Mouse (Mus musculus) ovary, postnatal 36 days (tissue): ENCODE measurements at regions not wholly inside any gene's neighbourhood (a gene's known extent, or its start where the extent isn't known, plus 50 kb on each side); places are given as distances from the start of the nearest gene placed in this dataset.

Experiments used
- DNase-seq: peaks from one replicate; pipeline ENCODE4 v3.0.0; 2022; ENCODE audit warnings: low spot score, mixed read lengths

GRCm38 (mm10) chr4:152935484-152935883, 457.8 kb upstream of the Kcnab2 start:
- DNase-seq: no peak

GRCm38 (mm10) chr4:152928422-152928985, 450.8 kb upstream of the Kcnab2 start:
- no peak for DNase-seq

- no peak for DNase-seq
Observed at GRCm38 (mm10) chr4:152920261-152920660, 442.6 kb upstream of the Kcnab2 start.

GRCm38 (mm10) chr4:152919851-152920250, 442.2 kb upstream of the Kcnab2 start:
- DNase-seq: no peak

- no peak for DNase-seq
Observed at GRCm38 (mm10) chr4:152916576-152916975, 438.9 kb upstream of the Kcnab2 start.

- no peak for DNase-seq
Observed at GRCm38 (mm10) chr4:152913497-152913896, 435.8 kb upstream of the Kcnab2 start.

- no peak for DNase-seq
Observed at GRCm38 (mm10) chr4:152912846-152913245, 435.2 kb upstream of the Kcnab2 start.

GRCm38 (mm10) chr4:152908235-152908634, 430.6 kb upstream of the Kcnab2 start:
- no peak for DNase-seq

GRCm38 (mm10) chr4:152902851-152903250, 425.2 kb upstream of the Kcnab2 start:
- DNase-seq: no peak

GRCm38 (mm10) chr4:152900049-152900448, 422.4 kb upstream of the Kcnab2 start:
- DNase-seq: no peak

- no peak for DNase-seq
Observed at GRCm38 (mm10) chr4:152895076-152895475, 417.4 kb upstream of the Kcnab2 start.

GRCm38 (mm10) chr4:152892997-152893396, 415.3 kb upstream of the Kcnab2 start:
- no peak for DNase-seq

- DNase-seq: no peak
Observed at GRCm38 (mm10) chr4:152889211-152889610, 411.5 kb upstream of the Kcnab2 start.

GRCm38 (mm10) chr4:152888306-152888705, 410.6 kb upstream of the Kcnab2 start:
- no peak for DNase-seq

- no peak for DNase-seq
Observed at GRCm38 (mm10) chr4:152886773-152887172, 409.1 kb upstream of the Kcnab2 start.

- no peak for DNase-seq
Observed at GRCm38 (mm10) chr4:152881433-152881930, 403.8 kb upstream of the Kcnab2 start.

GRCm38 (mm10) chr4:152880368-152880767, 402.7 kb upstream of the Kcnab2 start:
- no peak for DNase-seq

- DNase-seq: no peak
Observed at GRCm38 (mm10) chr4:152878941-152879340, 401.3 kb upstream of the Kcnab2 start.

- DNase-seq: no peak
Observed at GRCm38 (mm10) chr4:152878401-152878800, 400.7 kb upstream of the Kcnab2 start.

GRCm38 (mm10) chr4:152870046-152870445, 392.4 kb upstream of the Kcnab2 start:
- DNase-seq: no peak

- DNase-seq: no peak
Observed at GRCm38 (mm10) chr4:152865894-152866293, 388.2 kb upstream of the Kcnab2 start.

GRCm38 (mm10) chr4:152862818-152863614, 385.3 kb upstream of the Kcnab2 start:
- no peak for DNase-seq

- no peak for DNase-seq
Observed at GRCm38 (mm10) chr4:152859161-152859560, 381.5 kb upstream of the Kcnab2 start.

GRCm38 (mm10) chr4:152850147-152850546, 372.5 kb upstream of the Kcnab2 start:
- DNase-seq: no peak
